Mouse (Mus musculus) left cerebral cortex, postnatal 14 days (tissue): Measurements from ENCODE around the gene Nup214. TPM values are rescaled to one million over a fixed set of nuclear protein-coding genes. Genes with fewer than 3 reads are reported as not detected.

Source experiments
- DNase-seq, 2 experiments: peaks; one replicate each; pipeline ENCODE4 v3.0.0; 2021 to 2022; ENCODE audit warnings: low spot score in 2 of 2, mixed read lengths in 1 of 2
- intact Hi-C: fragments of 180-260 bp; cut with DNase I; formaldehyde crosslinking; loops from one replicate; pipeline ENCODE4 v1.15.1; 2025
- long read RNA-seq, 2 experiments: library from polyadenylated mRNA; stranded (forward); transcript quantifications; one replicate each; pipeline ENCODE4 v2.0.0; 2021
- total RNA-seq, 2 experiments: library from RNA; stranded (reverse); gene quantifications; 2 replicates each; pipeline ENCODE4 v1.2.3; 2021

Nup214 gene
- total RNA-seq, result 10 to 100 TPM; 51.3 to 53.5 TPM
- long read RNA-seq, experiment 1, partial matches to known transcripts, result 6 of 16 reads
- long read RNA-seq, experiment 1, other reads (novel, unspliced or antisense), result 8 of 16 reads
- long read RNA-seq, experiment 2, partial matches to known transcripts, result 5 of 14 reads
- long read RNA-seq, experiment 2, other reads (novel, unspliced or antisense), result 4 of 14 reads

DNA sequence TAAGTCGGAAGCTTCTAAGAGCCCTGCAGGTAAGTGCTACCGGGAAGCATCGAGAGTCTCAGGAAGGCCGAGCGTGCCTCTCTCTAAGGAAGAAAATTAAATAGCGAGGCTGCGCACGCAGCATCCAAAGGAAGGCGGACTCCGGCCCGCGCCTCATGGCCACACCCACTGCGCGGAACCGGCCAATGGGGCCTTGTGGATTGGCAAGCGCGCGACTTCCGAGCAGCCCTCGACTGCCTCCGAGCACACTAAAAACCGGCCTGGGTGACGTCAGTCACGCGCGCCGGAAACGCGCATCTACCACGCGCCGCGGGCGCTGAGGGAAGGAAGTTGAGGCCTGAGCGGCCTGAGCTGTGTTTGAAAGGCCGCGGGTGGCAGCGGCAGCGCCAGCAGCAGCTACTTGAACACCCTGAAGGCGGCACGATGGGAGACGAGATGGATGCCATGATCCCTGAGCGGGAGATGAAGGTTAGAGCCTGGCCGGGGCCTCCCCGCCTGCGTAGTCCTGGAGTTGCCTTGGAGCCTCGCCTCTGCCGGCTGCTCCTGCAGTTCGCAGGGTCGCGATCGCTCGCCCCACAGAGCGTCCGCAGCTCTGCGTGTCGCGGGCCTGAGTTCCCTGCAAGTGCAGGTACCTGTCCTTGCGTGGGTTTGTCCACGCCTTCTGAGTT lies at the start of gene Nup214:
Gene Nup214, plus strand, starts transcription at position 296 of the 668 bp plus-strand sequence.
- intact Hi-C loops, result loop anchor here (10.0 kb wide), 1 partner anchor 289 kb away; the partner anchor contains the start of gene Abl1

DNA sequence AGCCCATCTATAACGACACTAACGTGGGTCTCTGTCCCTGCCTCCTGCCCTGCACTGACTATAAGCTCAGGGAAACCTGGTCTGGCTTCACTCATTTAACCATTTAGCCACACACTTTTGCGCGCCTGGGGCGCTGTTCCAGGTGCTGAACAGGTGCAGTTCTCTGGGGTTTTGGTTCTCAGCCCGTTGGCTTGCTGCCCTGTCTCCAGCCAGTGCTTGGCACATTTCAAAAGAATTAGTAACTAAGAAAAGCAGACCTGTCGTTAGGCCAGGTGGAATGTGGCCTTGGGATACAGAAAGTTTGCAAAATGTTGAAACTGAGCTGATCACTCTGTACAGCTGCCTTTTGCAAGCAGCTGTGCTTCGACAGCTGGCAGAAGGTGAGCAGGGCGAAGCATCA lies 49.4 kb upstream of the Nup214 start:
- intact Hi-C loops, result no loop called here
- no peak for DNase-seq

More for the DNA sequence above, at the start of gene Nup214:
- DNase-seq, result peak; percentile 98 to 100

DNA sequence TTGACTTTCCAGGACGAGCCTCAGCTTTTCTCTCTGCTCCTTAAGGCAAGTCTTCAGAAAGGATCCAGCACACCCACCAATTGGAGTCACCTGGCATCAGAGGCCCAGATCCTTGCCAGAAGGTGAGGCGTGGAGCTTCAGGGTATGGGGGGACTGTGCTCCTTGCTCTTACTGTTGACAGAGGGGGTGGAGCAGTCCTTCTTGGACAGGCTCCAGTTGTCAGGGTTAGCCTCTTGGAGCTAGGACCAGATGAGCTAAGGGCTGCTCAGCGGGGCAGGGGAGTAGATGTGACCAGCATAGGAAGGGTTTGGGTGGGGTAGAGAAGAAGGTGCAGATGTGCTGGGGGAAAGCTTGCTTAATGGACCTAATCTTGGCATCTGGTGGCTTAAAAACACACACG lies 48.3 kb upstream of the Nup214 start:
- intact Hi-C loops, result no loop called here
- no peak for DNase-seq

DNA sequence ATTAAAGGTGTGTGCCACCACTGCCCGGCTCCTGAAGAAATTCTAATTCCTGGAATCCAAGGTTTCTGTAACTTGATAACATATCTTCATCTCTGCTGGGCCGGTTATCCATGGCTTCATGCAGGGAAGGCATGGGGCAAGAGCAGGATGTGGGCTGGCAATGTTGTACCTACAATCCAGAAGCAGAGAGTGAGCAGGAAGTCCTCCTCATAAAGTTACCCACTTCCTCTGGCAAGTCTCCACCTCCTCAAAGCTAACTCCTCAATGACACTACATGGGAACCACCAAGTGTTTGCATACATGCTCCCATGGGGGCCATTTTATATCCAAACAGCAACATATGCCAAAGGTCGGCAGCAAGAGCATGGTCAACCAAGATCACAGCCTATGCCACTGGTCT lies 44.6 kb upstream of the Nup214 start:
- intact Hi-C loops, result no loop called here
- DNase-seq, result no peak

DNA sequence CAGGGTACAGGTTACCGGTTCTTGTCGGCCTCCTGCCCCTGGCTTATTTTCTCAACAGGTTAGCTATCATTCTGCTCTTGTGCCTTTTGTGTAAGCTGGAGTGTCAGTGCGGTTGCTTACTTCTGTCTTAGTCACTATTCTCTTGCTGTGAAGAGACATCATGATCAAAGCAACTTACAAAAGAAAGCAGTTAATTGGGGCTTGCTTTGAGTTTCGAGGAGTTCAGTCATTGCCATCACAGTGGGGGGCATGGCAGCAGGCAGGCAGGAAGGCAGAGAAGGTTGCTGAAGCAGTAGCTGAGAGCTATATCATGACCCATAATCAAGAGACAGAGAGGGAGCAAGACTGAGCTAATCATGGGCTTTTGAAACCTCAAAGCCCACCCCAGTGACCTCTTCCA lies 39.7 kb upstream of the Nup214 start:
- DNase-seq, result no peak
- intact Hi-C loops, result no loop called here

DNA sequence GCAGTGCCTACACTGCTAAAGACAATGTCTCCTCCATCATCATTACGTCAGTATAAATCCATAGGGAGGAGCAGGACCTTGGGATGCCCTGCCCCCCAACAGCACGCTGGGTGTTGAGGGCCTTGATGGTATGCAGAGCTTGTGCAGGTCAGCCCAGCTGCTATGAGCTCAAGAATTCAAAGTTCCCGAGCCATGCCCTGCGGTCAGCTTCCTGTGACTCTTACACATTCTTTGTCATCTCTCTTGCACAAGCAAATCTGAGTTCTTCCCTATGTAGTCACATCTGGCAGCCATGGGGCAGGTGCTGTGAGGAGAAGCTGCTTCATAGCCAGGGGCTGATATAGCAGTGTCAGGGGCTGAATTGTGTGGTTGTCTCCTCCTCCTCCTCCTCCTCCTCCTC lies 39.2 kb upstream of the Nup214 start:
- intact Hi-C loops, result no loop called here
- DNase-seq, result no peak

DNA sequence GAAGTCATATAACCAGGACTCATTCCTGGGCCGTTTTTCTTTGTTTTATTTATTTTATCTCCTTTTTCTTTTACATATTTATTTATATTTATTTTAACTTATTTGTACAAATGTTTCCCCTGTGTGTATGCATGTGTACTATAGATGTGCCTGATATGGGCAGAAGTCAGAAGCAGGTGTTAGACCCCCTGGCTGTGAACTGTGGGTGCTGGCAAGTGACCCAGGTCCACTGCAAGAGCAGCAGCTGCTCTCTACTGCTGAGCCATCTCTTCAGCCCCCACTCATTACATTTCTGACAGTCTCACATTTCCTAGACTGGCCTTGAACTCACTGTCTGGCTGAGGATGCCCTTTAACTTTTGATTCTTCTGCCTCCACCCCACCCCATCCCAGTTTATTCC lies 35.9 kb upstream of the Nup214 start:
- intact Hi-C loops, result no loop called here
- no peak for DNase-seq

DNA sequence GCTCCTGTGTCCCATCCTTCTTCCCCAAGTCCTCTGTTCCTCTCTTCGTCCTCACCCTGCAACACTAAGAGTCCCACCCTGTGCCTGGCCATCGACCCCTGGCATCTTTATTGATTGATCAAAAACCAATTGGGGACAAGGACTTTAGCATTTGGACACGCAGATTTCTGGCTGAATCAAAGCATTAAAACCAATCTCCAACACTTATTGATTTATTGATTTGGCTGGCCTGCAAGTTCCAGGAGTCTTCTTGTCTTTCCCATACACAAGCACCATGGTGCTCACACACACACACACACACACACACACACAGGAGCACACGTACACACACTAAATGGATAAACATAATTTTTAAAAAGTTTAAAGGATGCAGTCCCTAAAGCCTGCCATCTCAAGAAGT lies 31.2 kb upstream of the Nup214 start:
- no peak for DNase-seq
- intact Hi-C loops, result no loop called here

DNA sequence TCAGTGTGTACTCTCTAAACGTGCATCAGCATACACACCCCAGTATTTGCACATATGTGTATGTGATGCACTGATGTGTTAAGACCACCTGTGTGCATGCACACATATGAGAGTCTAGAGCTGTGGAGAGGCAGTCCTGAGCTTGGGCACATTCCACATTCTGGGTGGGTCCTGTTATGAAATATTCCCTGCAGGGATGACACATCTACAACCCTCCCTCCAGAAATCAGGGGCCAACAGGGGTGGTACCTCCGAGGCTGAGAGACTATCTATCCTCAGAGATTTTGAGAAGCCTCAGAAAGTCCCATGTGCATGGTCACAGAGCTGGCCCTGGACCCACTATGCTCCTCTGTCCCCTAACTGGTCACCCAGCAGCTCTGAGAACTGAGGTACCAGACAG lies 28.7 kb upstream of the Nup214 start:
- intact Hi-C loops, result no loop called here
- no peak for DNase-seq

DNA sequence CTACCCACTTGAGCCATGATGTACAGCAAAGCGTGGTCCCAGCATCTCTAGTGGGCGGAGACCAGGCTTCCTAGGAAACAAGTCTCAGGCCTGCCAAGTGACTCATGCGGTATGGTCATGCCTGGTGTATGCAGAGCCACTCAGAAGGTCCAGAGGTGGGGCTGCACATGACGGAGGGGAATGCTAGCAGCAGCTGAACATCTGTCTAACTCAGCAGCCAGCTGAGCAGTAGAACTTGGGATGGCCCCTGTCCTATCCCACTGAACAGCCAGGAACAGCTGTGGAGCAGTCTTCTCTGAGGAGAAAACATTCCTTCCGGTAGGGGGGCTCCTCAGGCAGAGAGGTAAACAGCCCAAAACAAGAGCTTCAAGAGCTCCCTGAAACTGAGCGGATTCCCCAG lies 25.8 kb upstream of the Nup214 start:
- intact Hi-C loops, result no loop called here
- no peak for DNase-seq

DNA sequence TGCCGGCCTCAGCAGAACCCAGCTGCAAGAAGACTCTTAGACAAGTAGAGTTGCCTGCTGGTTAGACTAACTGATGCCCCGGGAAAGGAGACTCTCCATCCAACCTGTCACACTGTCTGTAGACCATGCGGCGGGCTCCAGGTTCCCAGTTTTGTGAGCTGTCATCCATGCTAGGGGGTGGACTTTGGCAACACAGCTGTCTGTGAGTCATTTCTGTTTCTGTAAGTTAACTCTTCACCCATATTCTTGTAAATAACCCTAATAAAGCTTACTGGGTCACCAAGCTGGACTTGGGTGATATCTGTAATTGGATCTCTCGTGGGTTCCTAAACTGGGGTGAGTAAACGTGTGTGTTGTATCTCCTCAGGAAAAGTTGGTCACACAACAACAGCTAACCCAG lies 25.4 kb upstream of the Nup214 start:
- intact Hi-C loops, result no loop called here
- DNase-seq, result no peak

DNA sequence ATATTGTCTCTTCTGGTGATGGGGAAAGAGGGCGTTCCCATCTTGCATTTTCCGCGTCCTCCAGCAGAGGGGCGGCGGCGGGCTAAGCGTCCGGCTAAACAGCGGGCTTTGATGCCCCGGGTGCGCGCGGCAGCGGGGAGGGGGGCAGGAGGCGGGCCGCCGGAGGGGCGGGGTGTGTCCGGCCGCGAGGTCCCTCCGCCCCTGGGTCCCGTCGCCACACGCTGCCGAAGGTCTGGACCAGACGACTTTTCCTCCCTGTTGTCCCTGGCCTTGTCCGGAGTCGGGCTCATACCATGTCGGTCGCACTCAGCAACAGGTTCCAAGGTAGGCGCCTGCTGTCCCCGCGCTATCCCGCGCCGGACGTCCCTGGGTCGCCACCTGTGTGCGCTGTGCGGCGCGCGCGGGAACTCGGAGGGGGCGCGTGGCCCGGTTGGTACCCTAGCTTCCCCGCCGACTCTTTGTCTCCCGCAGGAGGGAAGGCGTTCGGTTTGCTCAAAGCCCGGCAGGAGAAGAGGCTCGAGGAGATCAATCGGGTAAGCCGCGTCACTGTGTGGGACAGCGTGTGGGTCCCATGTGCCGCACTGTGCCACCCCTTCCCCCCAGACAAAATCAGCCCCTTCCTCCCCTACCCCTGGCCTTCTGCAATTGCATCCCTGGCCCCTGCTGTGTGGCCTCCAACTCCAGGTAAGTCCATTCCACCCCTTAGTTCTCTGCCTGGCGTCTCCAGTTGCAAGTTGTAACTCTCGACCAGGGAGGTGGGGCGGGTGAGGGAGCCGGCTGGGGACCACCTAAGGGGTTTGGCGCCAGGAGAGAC lies 24.0 kb upstream of the Nup214 start, which contains the start of gene Aif1l:
Gene Aif1l, plus strand, starts transcription at position 82 of the 814 bp plus-strand sequence.
- intact Hi-C loops, result no loop called here
- peak in 1 of 2 experiments; percentile 26 for DNase-seq

DNA sequence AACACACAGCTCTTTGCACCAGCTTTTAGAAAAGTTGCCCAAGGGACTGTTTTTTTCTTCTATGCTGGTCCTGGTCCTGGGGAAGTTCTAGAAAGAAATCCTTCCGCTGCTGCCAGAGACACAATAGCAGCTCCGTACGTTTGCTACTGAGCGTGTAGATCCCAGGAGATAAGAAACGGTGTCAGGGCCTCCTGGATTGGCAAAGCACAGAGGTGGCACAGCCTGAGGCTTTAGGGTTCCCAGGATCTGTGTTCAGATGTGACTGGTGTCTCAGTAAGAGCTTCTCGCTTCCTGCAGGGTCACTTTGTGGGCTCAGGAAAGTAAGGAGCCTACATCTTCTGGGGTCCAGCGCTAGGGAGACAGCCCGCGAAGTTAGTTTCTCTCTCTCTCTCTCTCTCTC lies 23.3 kb upstream of the Nup214 start:
- no peak for DNase-seq
- intact Hi-C loops, result no loop called here

DNA sequence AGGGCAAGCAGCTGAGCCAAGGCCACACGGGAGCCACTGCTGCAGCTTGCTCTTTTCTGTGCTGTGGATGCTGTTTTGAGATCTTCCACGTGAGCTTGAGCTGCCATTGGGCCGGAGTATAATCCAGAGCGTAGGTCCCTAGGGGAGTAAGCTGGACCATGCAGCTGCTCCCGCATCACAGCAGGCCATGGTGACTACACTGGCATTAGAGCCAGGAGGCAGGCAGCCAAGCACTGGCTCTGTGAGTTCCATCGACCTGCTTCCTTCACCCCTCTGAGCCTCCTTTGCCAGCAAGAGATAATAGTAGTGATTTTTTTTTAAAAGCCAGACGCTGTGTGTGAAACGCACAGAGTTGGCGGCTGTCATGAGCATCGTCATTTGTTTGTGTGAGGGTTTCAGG lies 22.0 kb upstream of the Nup214 start:
- intact Hi-C loops, result no loop called here
- no peak for DNase-seq

DNA sequence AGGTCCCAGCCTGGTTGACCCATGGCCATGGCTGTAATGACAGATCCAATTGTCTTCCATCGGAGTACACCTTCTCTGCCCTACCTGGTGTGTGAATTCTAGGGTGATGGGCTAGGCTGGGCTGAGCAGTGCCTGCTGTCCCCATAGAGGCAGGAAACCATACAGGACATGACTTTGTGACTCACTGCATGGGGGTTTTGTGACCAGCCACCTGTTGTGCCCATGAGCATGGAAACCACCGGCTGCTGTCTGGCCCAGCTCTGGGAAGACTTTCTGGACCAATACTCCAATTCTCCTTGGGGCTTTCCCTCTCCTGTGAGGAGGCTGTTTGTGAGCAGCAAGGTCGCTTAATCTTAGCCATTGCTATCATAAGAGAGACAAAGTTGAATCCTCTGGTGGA lies 21.5 kb upstream of the Nup214 start:
- intact Hi-C loops, result no loop called here
- no peak for DNase-seq

DNA sequence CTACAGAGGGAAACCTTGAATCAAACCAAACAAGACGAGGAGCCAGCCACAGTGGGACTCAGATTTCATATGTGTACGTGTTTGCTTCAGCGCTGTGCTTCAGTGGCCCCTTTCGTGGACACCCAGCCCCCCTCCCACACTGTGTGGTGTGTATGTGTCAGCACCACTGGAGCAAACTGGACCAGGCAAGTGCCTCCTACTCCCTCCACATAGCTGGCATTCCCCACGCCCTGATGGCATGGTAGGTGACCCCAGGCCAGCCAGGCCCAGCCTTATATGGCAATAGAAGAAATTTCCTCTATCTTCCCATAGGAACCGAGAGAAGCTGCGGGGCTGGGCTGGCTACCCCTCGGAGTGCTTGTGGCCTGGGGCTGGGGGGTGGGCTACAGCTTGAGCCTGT lies 20.5 kb upstream of the Nup214 start:
- intact Hi-C loops, result no loop called here
- no peak for DNase-seq

DNA sequence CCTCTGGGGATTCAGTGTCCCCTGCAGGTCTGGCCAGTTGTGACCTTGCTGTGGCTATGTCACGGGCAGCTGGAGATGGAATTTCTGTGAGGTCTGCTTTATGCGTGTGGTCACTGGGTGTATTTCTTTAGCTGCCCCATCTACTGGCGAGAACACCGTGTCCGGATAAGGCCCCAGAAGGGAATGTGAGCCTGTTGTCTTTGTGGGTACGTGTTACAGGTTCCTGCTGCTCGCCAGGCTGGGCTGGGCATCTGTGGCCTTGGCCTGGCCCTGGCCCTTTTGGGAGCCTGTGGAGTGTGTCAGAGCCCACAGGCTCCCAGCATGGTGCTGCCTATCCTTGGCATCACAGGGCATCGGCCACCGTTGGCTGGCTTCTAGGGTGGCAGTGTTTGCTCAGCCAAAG lies 19.5 kb upstream of the Nup214 start:
- DNase-seq, result no peak
- intact Hi-C loops, result no loop called here

DNA sequence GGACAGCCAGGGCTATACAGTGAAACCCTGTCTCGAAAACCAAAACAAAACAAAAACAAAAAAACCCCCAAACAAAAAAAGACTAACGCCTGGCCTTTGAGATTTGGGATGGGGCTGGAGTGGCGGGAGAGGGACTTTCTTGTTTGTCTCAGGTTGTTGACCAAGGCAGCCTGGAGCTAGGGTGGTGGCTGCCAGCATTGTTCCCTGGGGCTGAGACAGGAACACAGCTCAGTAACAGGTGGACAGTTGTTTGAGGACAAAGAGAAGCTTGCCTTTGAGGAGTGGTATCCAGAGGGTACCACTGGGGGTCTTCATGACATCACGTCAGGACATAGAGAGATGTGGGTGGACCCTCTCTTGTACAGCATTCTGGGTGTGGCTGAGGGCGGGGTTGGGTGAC lies 18.6 kb upstream of the Nup214 start:
- DNase-seq, result no peak
- intact Hi-C loops, result no loop called here

DNA sequence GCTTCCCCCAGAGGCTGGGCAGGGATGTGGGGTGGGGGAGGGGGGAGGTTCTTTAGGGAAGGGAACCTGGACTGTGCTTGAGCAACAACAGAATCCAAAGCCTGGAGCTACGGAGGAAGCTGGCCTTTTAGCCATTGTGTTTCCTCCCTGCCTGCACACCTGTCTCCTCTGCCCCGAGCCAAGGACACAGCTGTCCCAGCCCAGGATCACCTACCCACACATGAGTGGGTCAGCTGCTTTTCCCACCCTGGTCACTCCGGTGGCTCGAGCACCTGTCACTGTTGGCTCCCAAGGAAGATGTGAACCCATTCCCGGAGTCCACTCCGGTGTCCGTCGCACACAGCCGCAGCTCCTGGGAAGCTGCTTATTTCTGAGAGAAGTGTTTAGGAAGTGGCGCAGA lies 17.0 kb upstream of the Nup214 start:
- no peak for DNase-seq
- intact Hi-C loops, result no loop called here

DNA sequence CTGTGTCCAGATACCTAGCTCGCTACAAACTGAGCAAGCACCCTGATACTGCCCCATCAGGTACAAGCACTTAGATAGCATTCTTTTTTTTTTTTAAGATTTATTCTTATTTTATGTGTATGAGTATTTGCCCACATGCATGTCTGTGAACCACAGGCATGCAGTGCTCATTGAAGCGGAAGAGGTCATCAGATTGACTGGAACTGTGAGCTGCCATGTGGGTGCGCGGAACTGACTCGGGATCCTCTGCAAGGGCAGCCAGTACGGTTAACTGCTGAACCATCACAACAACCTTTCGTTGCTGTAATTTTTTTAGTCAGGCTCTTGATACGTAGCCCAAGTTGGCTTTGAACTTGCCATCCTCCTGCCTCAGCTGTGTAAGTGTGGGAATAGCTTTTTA lies 13.2 kb upstream of the Nup214 start:
- intact Hi-C loops, result no loop called here
- no peak for DNase-seq

DNA sequence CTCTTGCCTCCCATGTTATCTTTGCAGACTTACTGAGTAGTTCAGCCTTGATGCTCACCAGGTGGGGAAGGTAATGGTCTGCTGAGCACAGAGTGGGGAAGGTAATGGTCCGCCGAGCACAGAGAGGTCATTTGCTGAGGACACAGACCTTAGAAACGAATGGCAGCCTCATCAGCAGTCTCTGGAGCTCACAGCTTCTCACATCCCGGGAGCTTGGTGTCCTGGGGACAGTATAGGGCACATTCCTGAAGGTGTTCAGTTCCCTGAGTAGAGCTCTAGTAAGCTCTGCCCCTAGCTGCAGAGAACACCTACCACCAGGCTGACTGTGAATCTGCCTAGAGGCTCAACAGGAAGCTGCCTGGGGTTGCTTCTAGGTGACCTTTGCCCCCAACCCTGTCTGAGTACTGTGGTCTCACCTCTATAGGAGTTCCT lies 12.4 kb upstream of the Nup214 start:
- no peak for DNase-seq
- intact Hi-C loops, result no loop called here
